Mouse (Mus musculus): ENCODE data around the gene Gnat1. TPM values are rescaled to one million over a fixed set of nuclear protein-coding genes. Genes with fewer than 3 reads are reported as not detected.

Gene Gnat1
- polyA plus RNA-seq, 1 experiment from 2014 or later = 3.0 TPM

- Histone ChIP-seq H3K4me3 (no peak overlapping the region), H3K27ac (no peak overlapping the region), H3K4me1 (peaks cover 13% of the 10 kb centered on the region; the same call in 1 of the 2 replicates), H3K36me3 (no peaks in the 10 kb centered on the region), H3K27me3 (no peaks in the 10 kb centered on the region), H3K9me3 (no peaks in the 10 kb centered on the region), H3K4me2 (replicated peaks) (no peak overlapping the region), H3K9ac (no peak overlapping the region)
- 76% methylated on average over 4 of the region's 4 CpGs for WGBS
- no peak for ATAC-seq (ENCODE audit: insufficient number of reproducible peaks, insufficient read depth, low FRiP score, low TSS enrichment)
Measured at GRCm38 (mm10) chr9:107654585-107654984, 24.9 kb downstream of the Gnat1 start.

GRCm38 (mm10) chr9:107653474-107653873 lies 26.0 kb downstream of the Gnat1 start:
- Histone ChIP-seq H3K27ac (no peak overlapping the region), H3K36me3 (no peaks in the 10 kb centered on the region), H3K9me3 (no peaks in the 10 kb centered on the region), H3K27me3 (no peaks in the 10 kb centered on the region), H3K4me2 (replicated peaks) (no peak overlapping the region), H3K9ac (no peak overlapping the region), H3K4me1 (peaks cover 13% of the 10 kb centered on the region; the same call in 1 of the 2 replicates), H3K4me3 (no peak overlapping the region)
- 78% methylated on average over 2 of the region's 2 CpGs for WGBS
- no peak for ATAC-seq (ENCODE audit: insufficient number of reproducible peaks, insufficient read depth, low FRiP score, low TSS enrichment)

GRCm38 (mm10) chr9:107650708-107651481 lies 28.6 kb downstream of the Gnat1 start:
- Histone ChIP-seq H3K4me1 (peaks cover 13% of the 10 kb centered on the region; the same call in 1 of the 2 replicates), H3K9me3 (no peaks in the 10 kb centered on the region), H3K27ac (0 out of 2 replicates have a peak overlapping the region, but pooled peaks have one; percentile 69), H3K4me3 (no peak overlapping the region), H3K9ac (peak overlapping the region; percentile 30; the same call in 1 of the 2 replicates), H3K36me3 (no peaks in the 10 kb centered on the region), H3K27me3 (no peaks in the 10 kb centered on the region), H3K4me2 (replicated peaks) (no peak overlapping the region)
- ATAC-seq (ENCODE audit: insufficient number of reproducible peaks, insufficient read depth, low FRiP score, low TSS enrichment) = peak; percentile 44
- 36% methylated on average over 12 of the region's 12 CpGs for WGBS

GRCm38 (mm10) chr9:107650225-107650624 lies 29.3 kb downstream of the Gnat1 start:
- no peak overlapping the region for H3K4me3 ChIP-seq
- H3K27me3 ChIP-seq = no peaks in the 10 kb centered on the region
- WGBS = 72% methylated on average over 7 of the region's 7 CpGs
- H3K4me2 ChIP-seq (replicated peaks) = no peak overlapping the region
- no peak for ATAC-seq (ENCODE audit: insufficient number of reproducible peaks, insufficient read depth, low FRiP score, low TSS enrichment)
- H3K9ac ChIP-seq = no peak overlapping the region
- 0 out of 2 replicates have a peak overlapping the region, but pooled peaks have one; percentile 69 for H3K27ac ChIP-seq
- H3K36me3 ChIP-seq = no peaks in the 10 kb centered on the region
- peaks cover 13% of the 10 kb centered on the region; the same call in 1 of the 2 replicates for H3K4me1 ChIP-seq
- no peaks in the 10 kb centered on the region for H3K9me3 ChIP-seq

- Histone ChIP-seq H3K4me3 (no peak overlapping the region), H3K36me3 (no peaks in the 10 kb centered on the region), H3K4me1 (peaks cover 18% of the 10 kb centered on the region), H3K9me3 (no peaks in the 10 kb centered on the region), H3K9ac (no peak overlapping the region), H3K4me2 (replicated peaks) (no peak overlapping the region), H3K27me3 (no peaks in the 10 kb centered on the region), H3K27ac (no peak overlapping the region)
- ATAC-seq (ENCODE audit: insufficient number of reproducible peaks, insufficient read depth, low FRiP score, low TSS enrichment) = no peak
- 65% methylated on average over 3 of the region's 3 CpGs for WGBS
Measured at GRCm38 (mm10) chr9:107648767-107649166, 30.7 kb downstream of the Gnat1 start.

GRCm38 (mm10) chr9:107646975-107647374 lies 32.5 kb downstream of the Gnat1 start:
- Histone ChIP-seq H3K4me3 (no peak overlapping the region), H3K9me3 (no peaks in the 10 kb centered on the region), H3K4me1 (peaks cover 18% of the 10 kb centered on the region), H3K4me2 (replicated peaks) (no peak overlapping the region), H3K27ac (no peak overlapping the region), H3K36me3 (no peaks in the 10 kb centered on the region), H3K27me3 (no peaks in the 10 kb centered on the region), H3K9ac (no peak overlapping the region)
- WGBS = 78% methylated on average over 6 of the region's 6 CpGs
- no peak for ATAC-seq (ENCODE audit: insufficient number of reproducible peaks, insufficient read depth, low FRiP score, low TSS enrichment)

GRCm38 (mm10) chr9:107645577-107645976 lies 33.9 kb downstream of the Gnat1 start:
- 12% methylated on average over 5 of the region's 5 CpGs for WGBS
- Histone ChIP-seq H3K4me2 (replicated peaks) (no peak overlapping the region), H3K4me3 (no peak overlapping the region), H3K9ac (no peak overlapping the region), H3K9me3 (no peaks in the 10 kb centered on the region), H3K4me1 (peaks cover 9% of the 10 kb centered on the region), H3K27ac (no peak overlapping the region), H3K27me3 (no peaks in the 10 kb centered on the region), H3K36me3 (no peaks in the 10 kb centered on the region)
- ATAC-seq (ENCODE audit: insufficient number of reproducible peaks, insufficient read depth, low FRiP score, low TSS enrichment) = peak; percentile 31; the same call in 1 of the 2 replicates

- Histone ChIP-seq H3K27ac (no peak overlapping the region), H3K9ac (peak overlapping the region; percentile 53), H3K27me3 (no peaks in the 10 kb centered on the region), H3K4me1 (peaks cover 5% of the 10 kb centered on the region), H3K9me3 (no peaks in the 10 kb centered on the region), H3K4me3 (no peak overlapping the region), H3K4me2 (replicated peaks) (no peak overlapping the region; the same call in 1 of the 2 replicates), H3K36me3 (no peaks in the 10 kb centered on the region)
- 52% methylated on average over 7 of the region's 7 CpGs for WGBS
- no peak for ATAC-seq (ENCODE audit: insufficient number of reproducible peaks, insufficient read depth, low FRiP score, low TSS enrichment)
Measured at GRCm38 (mm10) chr9:107645153-107645510, 34.4 kb downstream of the Gnat1 start.

- peak overlapping the region; percentile 64 for H3K27ac ChIP-seq
- peak overlapping the region; percentile 36 for H3K4me3 ChIP-seq
- H3K4me2 ChIP-seq (replicated peaks) = peak overlapping the region; percentile 56
- no peaks in the 10 kb centered on the region for H3K27me3 ChIP-seq
- peak; percentile 59; the same call in 1 of the 2 replicates for ATAC-seq (ENCODE audit: insufficient number of reproducible peaks, insufficient read depth, low FRiP score, low TSS enrichment)
- 5% methylated on average over 35 of the region's 35 CpGs for WGBS
- H3K9me3 ChIP-seq = no peaks in the 10 kb centered on the region
- no peaks in the 10 kb centered on the region for H3K36me3 ChIP-seq
- peaks cover 5% of the 10 kb centered on the region for H3K4me1 ChIP-seq
- H3K9ac ChIP-seq = peak overlapping the region; percentile 53
Measured at GRCm38 (mm10) chr9:107644495-107645152, 34.9 kb downstream of the Gnat1 start.

GRCm38 (mm10) chr9:107643544-107644214 lies 35.8 kb downstream of the Gnat1 start:
- 95% methylated on average over 13 of the region's 13 CpGs for WGBS
- no peak for ATAC-seq (ENCODE audit: insufficient number of reproducible peaks, insufficient read depth, low FRiP score, low TSS enrichment)
- Histone ChIP-seq H3K4me3 (no peak overlapping the region), H3K27ac (no peak overlapping the region), H3K4me1 (peaks cover 5% of the 10 kb centered on the region), H3K27me3 (no peaks in the 10 kb centered on the region), H3K36me3 (no peaks in the 10 kb centered on the region), H3K9ac (no peak overlapping the region), H3K4me2 (replicated peaks) (peak overlapping the region; percentile 56), H3K9me3 (no peaks in the 10 kb centered on the region)

GRCm38 (mm10) chr9:107641666-107642065 lies 37.8 kb downstream of the Gnat1 start:
- Histone ChIP-seq H3K9me3 (no peaks in the 10 kb centered on the region), H3K4me2 (replicated peaks) (no peak overlapping the region), H3K27ac (no peak overlapping the region), H3K9ac (no peak overlapping the region), H3K4me3 (no peak overlapping the region), H3K36me3 (no peaks in the 10 kb centered on the region), H3K4me1 (peaks cover 15% of the 10 kb centered on the region), H3K27me3 (no peaks in the 10 kb centered on the region)
- no peak for ATAC-seq (ENCODE audit: insufficient number of reproducible peaks, insufficient read depth, low FRiP score, low TSS enrichment)
- 44% methylated on average over 8 of the region's 8 CpGs for WGBS

Measured in embryonic facial prominence, embryonic 12.5 days (tissue).